Mouse (Mus musculus): ENCODE measurements at regions not wholly inside any gene's neighbourhood (a gene's known extent, or its start where the extent isn't known, plus 50 kb on each side); places are given as distances from the start of the nearest gene placed in this dataset.

DNA sequence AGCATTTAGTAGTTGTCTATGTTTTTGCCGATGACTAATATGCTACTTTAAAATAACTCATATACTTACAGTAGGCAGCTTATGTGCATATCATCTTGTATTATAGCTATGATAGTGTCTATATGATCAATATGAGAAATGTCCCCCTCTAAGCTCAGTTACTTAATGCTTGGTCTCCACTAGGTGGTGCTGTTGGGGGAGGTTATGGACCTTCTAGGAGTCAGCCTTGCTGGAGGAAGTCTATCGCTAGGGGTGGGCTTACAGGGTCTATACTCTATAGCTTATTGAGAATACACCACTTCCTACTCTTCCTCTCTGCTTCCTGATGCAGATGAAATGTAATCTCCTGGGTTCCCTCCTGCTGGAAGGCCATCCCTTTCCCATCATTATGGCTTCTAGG, 136.7 kb upstream of the Supt20 start:
- H3K36me3 ChIP-seq (ENCODE audit: control insufficient read depth, insufficient read depth, low read length), result no peaks in the 10 kb centered on the region
- H3K9ac ChIP-seq (ENCODE audit: low read length), result no peak overlapping the region
- DNase-seq (ENCODE audit: low spot score), result no peak
- H3K9me3 ChIP-seq (ENCODE audit: control insufficient read depth, low read length), result no peaks in the 10 kb centered on the region
- no peak overlapping the region for H3K4me2 ChIP-seq (ENCODE audit: low read depth, severe bottlenecking)
- no peaks in the 10 kb centered on the region for H3K27me3 ChIP-seq (ENCODE audit: control insufficient read depth, insufficient read depth, low read length)
- WGBS, result 91% methylated on average over 2 of the region's 2 CpGs
- no peak overlapping the region for H3K27ac ChIP-seq (replicated peaks; ENCODE audit: low read depth, low read length)
- H3K4me3 ChIP-seq (ENCODE audit: low read depth, low read length), result no peak overlapping the region
- no peaks in the 10 kb centered on the region for H3K4me1 ChIP-seq (ENCODE audit: control insufficient read depth, insufficient read depth, low read length)
- no peak for ATAC-seq (ENCODE audit: insufficient number of reproducible peaks, low FRiP score, low TSS enrichment, low read depth)

DNA sequence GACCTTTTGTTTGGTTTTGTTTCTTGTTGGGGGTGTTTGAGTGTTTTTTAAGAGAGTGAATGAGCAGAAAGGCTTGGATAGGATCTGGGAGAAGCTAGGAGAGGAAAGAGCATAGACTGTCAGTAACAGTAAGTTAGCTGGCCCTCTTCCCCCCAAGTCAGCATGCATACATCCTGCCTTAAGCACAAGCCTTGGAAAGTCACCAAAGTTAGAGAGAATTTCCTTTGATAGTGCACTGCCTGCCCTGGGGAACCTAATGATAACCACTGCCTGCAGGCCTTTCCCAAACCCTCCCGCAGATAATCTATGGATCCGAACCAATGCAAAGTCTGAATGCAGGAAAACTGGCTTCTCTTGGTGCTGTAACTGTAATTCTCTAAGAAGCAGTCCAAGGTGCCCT, 133.6 kb upstream of the Supt20 start:
- H3K4me1 ChIP-seq (ENCODE audit: control insufficient read depth, insufficient read depth, low read length), result no peaks in the 10 kb centered on the region
- no peak overlapping the region for H3K4me3 ChIP-seq (ENCODE audit: low read depth, low read length)
- H3K36me3 ChIP-seq (ENCODE audit: control insufficient read depth, insufficient read depth, low read length), result no peaks in the 10 kb centered on the region
- ATAC-seq (ENCODE audit: insufficient number of reproducible peaks, low FRiP score, low TSS enrichment, low read depth) (no peak), DNase-seq (ENCODE audit: low spot score) (no peak)
- H3K4me2 ChIP-seq (ENCODE audit: low read depth, severe bottlenecking), result no peak overlapping the region
- no peak overlapping the region for H3K27ac ChIP-seq (replicated peaks; ENCODE audit: low read depth, low read length)
- no peaks in the 10 kb centered on the region for H3K27me3 ChIP-seq (ENCODE audit: control insufficient read depth, insufficient read depth, low read length)
- H3K9ac ChIP-seq (ENCODE audit: low read length), result no peak overlapping the region
- 92% methylated on average over 2 of the region's 2 CpGs for WGBS
- no peaks in the 10 kb centered on the region for H3K9me3 ChIP-seq (ENCODE audit: control insufficient read depth, low read length)

DNA sequence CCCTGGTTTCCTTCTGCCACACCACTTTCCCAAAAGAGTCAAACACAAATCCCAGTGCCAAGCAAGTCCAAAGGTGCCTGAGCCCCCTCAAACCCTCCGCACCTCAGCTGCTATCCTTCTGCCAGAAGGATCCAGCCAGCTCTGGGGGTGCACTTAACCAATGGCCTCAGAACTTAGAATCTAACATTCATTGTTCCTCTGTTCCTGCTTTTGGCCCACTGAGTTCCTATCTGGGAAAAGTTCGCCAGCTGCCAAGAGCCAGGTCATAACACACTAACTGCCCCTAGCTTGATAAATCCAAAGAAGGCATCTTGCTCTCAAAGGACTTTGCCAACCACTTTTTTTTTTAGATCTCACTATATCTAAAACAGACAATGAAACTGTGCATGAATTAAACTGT, 133.1 kb upstream of the Supt20 start:
- Histone ChIP-seq H3K4me1 (ENCODE audit: control insufficient read depth, insufficient read depth, low read length) (no peaks in the 10 kb centered on the region), H3K4me2 (ENCODE audit: low read depth, severe bottlenecking) (no peak overlapping the region), H3K4me3 (ENCODE audit: low read depth, low read length) (no peak overlapping the region), H3K27me3 (ENCODE audit: control insufficient read depth, insufficient read depth, low read length) (no peaks in the 10 kb centered on the region), H3K36me3 (ENCODE audit: control insufficient read depth, insufficient read depth, low read length) (no peaks in the 10 kb centered on the region), H3K9ac (ENCODE audit: low read length) (no peak overlapping the region), H3K27ac (replicated peaks; ENCODE audit: low read depth, low read length) (no peak overlapping the region), H3K9me3 (ENCODE audit: control insufficient read depth, low read length) (no peaks in the 10 kb centered on the region)
- no peak for DNase-seq (ENCODE audit: low spot score)
- ATAC-seq (ENCODE audit: insufficient number of reproducible peaks, low FRiP score, low TSS enrichment, low read depth), result no peak
- 90% methylated on average over 2 of the region's 2 CpGs for WGBS

DNA sequence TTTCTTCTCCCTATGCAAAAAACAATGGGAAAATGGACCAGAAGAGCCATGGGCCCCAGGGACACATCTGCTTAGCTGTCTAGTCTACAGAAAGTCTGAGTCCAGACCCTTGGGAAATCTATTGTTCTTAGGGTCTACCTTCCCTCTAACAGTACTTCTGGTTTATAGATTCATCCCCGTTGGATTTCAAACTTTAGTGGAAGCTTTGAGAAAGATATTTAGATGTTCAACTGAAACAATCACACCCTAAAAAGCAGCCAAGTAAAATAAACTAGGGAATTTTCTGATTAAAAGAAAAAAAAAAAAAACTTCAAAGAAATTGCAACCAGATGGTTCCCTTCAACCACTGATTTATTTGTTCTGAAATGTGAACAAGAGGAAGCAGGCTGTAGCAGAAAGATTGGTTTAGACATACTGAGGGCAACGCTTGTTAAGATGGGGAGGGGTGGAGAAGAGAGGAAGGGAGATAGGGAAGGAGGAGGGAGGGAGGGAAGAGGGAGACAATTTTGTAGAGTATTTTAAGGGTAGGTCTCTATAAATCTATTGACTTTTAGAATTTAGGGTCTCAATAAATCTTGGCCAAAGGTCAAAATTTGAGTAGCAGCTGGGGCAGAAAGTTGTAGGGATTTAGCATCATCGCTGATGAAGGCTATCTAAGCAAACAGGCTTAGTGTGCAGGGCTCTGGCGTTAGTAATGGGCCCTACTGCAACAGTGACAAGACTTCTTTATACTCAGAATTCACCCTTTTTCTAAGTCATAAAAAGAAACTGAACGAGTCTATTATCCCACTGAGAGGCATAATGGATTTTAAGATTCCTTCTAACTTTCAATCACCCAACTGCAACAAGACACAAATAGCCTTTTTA, 132.3 kb upstream of the Supt20 start:
- Histone ChIP-seq H3K36me3 (ENCODE audit: control insufficient read depth, insufficient read depth, low read length) (no peaks in the 10 kb centered on the region), H3K4me2 (ENCODE audit: low read depth, severe bottlenecking) (no peak overlapping the region), H3K9me3 (ENCODE audit: control insufficient read depth, low read length) (no peaks in the 10 kb centered on the region), H3K4me3 (ENCODE audit: low read depth, low read length) (no peak overlapping the region), H3K4me1 (ENCODE audit: control insufficient read depth, insufficient read depth, low read length) (no peaks in the 10 kb centered on the region), H3K27ac (replicated peaks; ENCODE audit: low read depth, low read length) (no peak overlapping the region), H3K9ac (ENCODE audit: low read length) (no peak overlapping the region), H3K27me3 (ENCODE audit: control insufficient read depth, insufficient read depth, low read length) (no peaks in the 10 kb centered on the region)
- WGBS, result 21% methylated on average over 5 of the region's 5 CpGs
- ATAC-seq (ENCODE audit: insufficient number of reproducible peaks, low FRiP score, low TSS enrichment, low read depth) (no peak), DNase-seq (ENCODE audit: low spot score) (no peak)

DNA sequence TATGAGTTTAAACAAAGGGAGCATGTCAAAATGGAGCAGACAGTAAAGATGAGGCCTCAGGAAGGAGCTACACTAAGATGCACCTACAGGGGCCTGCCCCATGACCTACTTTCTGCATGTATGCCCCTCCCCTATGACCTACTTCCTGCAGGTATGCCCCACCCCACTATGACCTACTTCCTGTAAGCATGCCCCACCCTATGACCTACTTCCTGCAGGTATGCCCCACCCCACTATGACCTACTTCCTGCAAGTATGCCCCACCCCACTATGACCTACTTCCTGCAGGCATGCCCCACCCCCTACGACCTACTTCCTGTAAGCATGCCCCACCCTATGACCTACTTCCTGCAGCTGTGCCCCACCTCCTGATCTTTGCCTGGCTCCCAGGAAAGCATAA, 125.3 kb upstream of the Supt20 start:
- H3K9ac ChIP-seq (ENCODE audit: low read length), result no peak overlapping the region
- 86% methylated on average over 1 of the region's 1 CpGs for WGBS
- no peaks in the 10 kb centered on the region for H3K36me3 ChIP-seq (ENCODE audit: control insufficient read depth, insufficient read depth, low read length)
- H3K4me2 ChIP-seq (ENCODE audit: low read depth, severe bottlenecking), result no peak overlapping the region
- H3K4me3 ChIP-seq (ENCODE audit: low read depth, low read length), result no peak overlapping the region
- DNase-seq (ENCODE audit: low spot score) (no peak), ATAC-seq (ENCODE audit: insufficient number of reproducible peaks, low FRiP score, low TSS enrichment, low read depth) (no peak)
- no peaks in the 10 kb centered on the region for H3K27me3 ChIP-seq (ENCODE audit: control insufficient read depth, insufficient read depth, low read length)
- H3K27ac ChIP-seq (replicated peaks; ENCODE audit: low read depth, low read length), result no peak overlapping the region
- H3K4me1 ChIP-seq (ENCODE audit: control insufficient read depth, insufficient read depth, low read length), result no peaks in the 10 kb centered on the region
- no peaks in the 10 kb centered on the region for H3K9me3 ChIP-seq (ENCODE audit: control insufficient read depth, low read length)

DNA sequence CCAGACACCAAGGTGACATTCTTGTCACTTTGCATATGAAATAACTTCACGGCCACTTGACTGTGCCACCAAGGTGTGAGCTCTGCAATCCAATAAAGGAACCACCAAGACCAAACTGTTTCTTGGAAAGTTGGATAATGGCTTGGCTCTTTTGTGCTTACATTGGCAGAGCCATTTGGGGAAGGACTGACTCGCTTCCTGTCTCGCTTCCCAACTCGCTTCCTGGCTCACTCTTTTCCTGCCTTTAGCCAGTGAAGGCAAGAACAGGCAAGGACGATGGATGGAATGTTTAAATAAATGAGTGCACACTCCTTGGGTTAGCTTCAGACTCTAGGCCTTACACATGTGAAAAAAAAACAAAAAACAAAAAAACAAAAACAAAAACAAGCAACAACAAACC, 124.5 kb upstream of the Supt20 start:
- Histone ChIP-seq H3K4me1 (ENCODE audit: control insufficient read depth, insufficient read depth, low read length) (no peaks in the 10 kb centered on the region), H3K27ac (replicated peaks; ENCODE audit: low read depth, low read length) (no peak overlapping the region), H3K4me3 (ENCODE audit: low read depth, low read length) (no peak overlapping the region), H3K4me2 (ENCODE audit: low read depth, severe bottlenecking) (no peak overlapping the region), H3K9ac (ENCODE audit: low read length) (no peak overlapping the region), H3K36me3 (ENCODE audit: control insufficient read depth, insufficient read depth, low read length) (no peaks in the 10 kb centered on the region), H3K9me3 (ENCODE audit: control insufficient read depth, low read length) (no peaks in the 10 kb centered on the region), H3K27me3 (ENCODE audit: control insufficient read depth, insufficient read depth, low read length) (no peaks in the 10 kb centered on the region)
- no peak for ATAC-seq (ENCODE audit: insufficient number of reproducible peaks, low FRiP score, low TSS enrichment, low read depth)
- DNase-seq (ENCODE audit: low spot score), result no peak
- WGBS, result 87% methylated on average over 5 of the region's 5 CpGs

DNA sequence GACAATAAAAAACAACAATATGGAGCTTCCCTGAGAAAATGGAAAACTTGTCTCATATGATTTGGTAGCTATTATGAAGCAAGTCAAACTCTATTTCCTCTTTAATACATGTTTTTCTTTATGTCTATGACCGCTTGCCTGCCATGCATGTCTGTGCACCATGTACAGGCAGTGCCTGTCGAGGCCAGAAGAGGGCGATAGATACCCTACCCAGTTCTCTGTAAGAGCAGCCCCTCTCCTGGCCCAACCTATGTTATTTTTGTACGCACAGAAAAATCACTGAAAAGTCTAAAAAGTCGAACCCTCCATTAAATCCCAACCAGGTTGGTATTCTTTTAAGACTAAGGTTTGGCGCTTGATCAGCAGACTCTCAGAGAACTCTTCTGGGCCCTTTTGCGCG, 122.1 kb upstream of the Supt20 start:
- ATAC-seq (ENCODE audit: insufficient number of reproducible peaks, low FRiP score, low TSS enrichment, low read depth) (no peak), DNase-seq (ENCODE audit: low spot score) (no peak)
- no peaks in the 10 kb centered on the region for H3K4me1 ChIP-seq (ENCODE audit: control insufficient read depth, insufficient read depth, low read length)
- H3K27ac ChIP-seq (replicated peaks; ENCODE audit: low read depth, low read length), result no peak overlapping the region
- no peak overlapping the region for H3K9ac ChIP-seq (ENCODE audit: low read length)
- no peaks in the 10 kb centered on the region for H3K27me3 ChIP-seq (ENCODE audit: control insufficient read depth, insufficient read depth, low read length)
- H3K36me3 ChIP-seq (ENCODE audit: control insufficient read depth, insufficient read depth, low read length), result no peaks in the 10 kb centered on the region
- 79% methylated on average over 8 of the region's 8 CpGs for WGBS
- no peak overlapping the region for H3K4me2 ChIP-seq (ENCODE audit: low read depth, severe bottlenecking)
- H3K4me3 ChIP-seq (ENCODE audit: low read depth, low read length), result no peak overlapping the region
- no peaks in the 10 kb centered on the region for H3K9me3 ChIP-seq (ENCODE audit: control insufficient read depth, low read length)

DNA sequence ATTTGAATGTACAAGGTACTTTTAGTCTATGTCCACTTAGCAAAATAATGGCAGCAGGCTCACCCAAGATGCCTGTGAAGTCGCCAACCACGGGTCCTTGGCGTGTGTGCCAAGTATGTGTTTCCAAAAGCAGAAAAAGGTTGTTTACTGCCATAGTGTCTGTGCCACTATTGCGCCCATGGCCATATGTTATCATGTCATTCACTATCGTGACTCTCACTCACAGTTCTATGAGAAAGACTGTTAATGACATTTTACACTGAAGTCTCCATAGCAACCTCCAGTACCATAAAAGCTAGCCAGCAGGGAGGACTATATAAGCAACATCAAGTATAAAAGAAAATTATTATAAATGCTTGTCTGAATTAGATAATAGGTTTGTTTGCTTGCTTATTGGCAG, 114.8 kb upstream of the Supt20 start:
- no peak overlapping the region for H3K4me3 ChIP-seq (ENCODE audit: low read depth, low read length)
- no peaks in the 10 kb centered on the region for H3K27me3 ChIP-seq (ENCODE audit: control insufficient read depth, insufficient read depth, low read length)
- 90% methylated on average over 5 of the region's 5 CpGs for WGBS
- ATAC-seq (ENCODE audit: insufficient number of reproducible peaks, low FRiP score, low TSS enrichment, low read depth) (no peak), DNase-seq (ENCODE audit: low spot score) (no peak)
- H3K9ac ChIP-seq (ENCODE audit: low read length), result no peak overlapping the region
- H3K36me3 ChIP-seq (ENCODE audit: control insufficient read depth, insufficient read depth, low read length), result no peaks in the 10 kb centered on the region
- no peaks in the 10 kb centered on the region for H3K9me3 ChIP-seq (ENCODE audit: control insufficient read depth, low read length)
- H3K4me1 ChIP-seq (ENCODE audit: control insufficient read depth, insufficient read depth, low read length), result no peaks in the 10 kb centered on the region
- H3K4me2 ChIP-seq (ENCODE audit: low read depth, severe bottlenecking), result no peak overlapping the region
- no peak overlapping the region for H3K27ac ChIP-seq (replicated peaks; ENCODE audit: low read depth, low read length)

DNA sequence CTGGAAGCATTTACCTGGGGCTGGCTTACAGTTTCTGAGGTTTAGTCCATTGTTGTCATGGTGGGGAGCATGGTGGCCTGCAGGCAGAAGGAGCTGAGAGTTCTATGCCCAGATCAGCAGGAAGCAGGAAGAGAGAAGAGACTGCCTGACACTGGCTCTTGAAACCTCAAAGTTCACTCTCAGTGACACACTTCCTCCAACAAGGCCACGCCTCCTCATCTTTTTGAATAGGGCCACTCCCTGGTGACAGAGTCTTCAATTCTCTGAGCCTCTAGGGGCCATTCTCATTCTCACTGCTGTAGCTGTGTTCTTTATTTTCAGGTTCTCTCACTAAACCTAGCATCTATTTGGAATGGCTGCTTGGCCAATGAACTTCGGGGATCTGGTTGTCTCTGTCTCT, 113.2 kb upstream of the Supt20 start:
- no peak overlapping the region for H3K9ac ChIP-seq (ENCODE audit: low read length)
- DNase-seq (ENCODE audit: low spot score) (no peak), ATAC-seq (ENCODE audit: insufficient number of reproducible peaks, low FRiP score, low TSS enrichment, low read depth) (no peak)
- no peak overlapping the region for H3K4me3 ChIP-seq (ENCODE audit: low read depth, low read length)
- no peaks in the 10 kb centered on the region for H3K36me3 ChIP-seq (ENCODE audit: control insufficient read depth, insufficient read depth, low read length)
- no peaks in the 10 kb centered on the region for H3K9me3 ChIP-seq (ENCODE audit: control insufficient read depth, low read length)
- 92% methylated on average over 2 of the region's 2 CpGs for WGBS
- H3K27ac ChIP-seq (replicated peaks; ENCODE audit: low read depth, low read length), result no peak overlapping the region
- no peaks in the 10 kb centered on the region for H3K27me3 ChIP-seq (ENCODE audit: control insufficient read depth, insufficient read depth, low read length)
- no peaks in the 10 kb centered on the region for H3K4me1 ChIP-seq (ENCODE audit: control insufficient read depth, insufficient read depth, low read length)
- no peak overlapping the region for H3K4me2 ChIP-seq (ENCODE audit: low read depth, severe bottlenecking)

Data from limb, embryonic 11.5 days (tissue).